Mouse (Mus musculus): ENCODE measurements around the gene Zfp787. TPM values are rescaled to one million over a fixed set of nuclear protein-coding genes. Genes with fewer than 3 reads are reported as not detected.
"Not testable (repeated sequence)": the region's sequence is repeated elsewhere in the genome, so short reads cannot be mapped to it uniquely, and the experiment has no call there.

Gene Zfp787
- total RNA-seq, 4 experiments from 2014 or later = 24.7 to 29.4 (median 28.0) TPM

GRCm38 (mm10) chr7:6121128-6121527 lies 34.7 kb downstream of the Zfp787 start:
- not testable (repeated sequence) for DNase-seq (ENCODE audit: low spot score)

- not testable (repeated sequence) for DNase-seq (ENCODE audit: low spot score)
These were observed 35.7 kb downstream of the Zfp787 start for GRCm38 (mm10) chr7:6120104-6120503.

- DNase-seq (ENCODE audit: low spot score) = no peak
These were observed 36.3 kb downstream of the Zfp787 start for GRCm38 (mm10) chr7:6119501-6119900.

Other genes starting within 250 kb of the Zfp787 start
- not detected for gene Vmn1r65, start 145.0 kb downstream of the Zfp787 start, total RNA-seq (2022)
- not detected for gene Nlrp4c, start 110.8 kb downstream of the Zfp787 start, total RNA-seq (2022)
- gene Zfp444, start 16.2 kb upstream of the Zfp787 start, total RNA-seq (2022) = 10 to 100 TPM in 2 of 4 experiments, 1 to 10 TPM in 2; 7.0 to 10.3 (median 9.9) TPM
- not detected for gene Galp, start 41.1 kb upstream of the Zfp787 start, total RNA-seq (2022)
- not detected for gene Zscan5b, start 66.3 kb upstream of the Zfp787 start, total RNA-seq (2022)
- gene Epp13, start 96.7 kb upstream of the Zfp787 start, total RNA-seq (2022) = not detected
- gene Zfp667, start 130.6 kb upstream of the Zfp787 start, total RNA-seq (2022) = 1 to 10 TPM; 2.9 to 4.9 (median 4.2) TPM
- gene Zfp583, start 175.3 kb upstream of the Zfp787 start, total RNA-seq (2022) = 1 to 10 TPM; 1.7 to 3.2 (median 1.9) TPM
- gene Gm3854, start 187.8 kb upstream of the Zfp787 start, total RNA-seq (2022) = under 1 TPM; 0.17 to 0.44 (median 0.32) TPM
- 1 to 10 TPM; 2.2 to 3.8 (median 2.9) TPM for gene Zfp78, start 207.3 kb upstream of the Zfp787 start, total RNA-seq (2022)
- 1 to 10 TPM; 2.2 to 5.0 (median 3.2) TPM for gene Zfp28, start 227.3 kb upstream of the Zfp787 start, total RNA-seq (2022)
- not detected for gene Smim17, start 242.7 kb upstream of the Zfp787 start, total RNA-seq (2022)